In the genomic region with DNA sequence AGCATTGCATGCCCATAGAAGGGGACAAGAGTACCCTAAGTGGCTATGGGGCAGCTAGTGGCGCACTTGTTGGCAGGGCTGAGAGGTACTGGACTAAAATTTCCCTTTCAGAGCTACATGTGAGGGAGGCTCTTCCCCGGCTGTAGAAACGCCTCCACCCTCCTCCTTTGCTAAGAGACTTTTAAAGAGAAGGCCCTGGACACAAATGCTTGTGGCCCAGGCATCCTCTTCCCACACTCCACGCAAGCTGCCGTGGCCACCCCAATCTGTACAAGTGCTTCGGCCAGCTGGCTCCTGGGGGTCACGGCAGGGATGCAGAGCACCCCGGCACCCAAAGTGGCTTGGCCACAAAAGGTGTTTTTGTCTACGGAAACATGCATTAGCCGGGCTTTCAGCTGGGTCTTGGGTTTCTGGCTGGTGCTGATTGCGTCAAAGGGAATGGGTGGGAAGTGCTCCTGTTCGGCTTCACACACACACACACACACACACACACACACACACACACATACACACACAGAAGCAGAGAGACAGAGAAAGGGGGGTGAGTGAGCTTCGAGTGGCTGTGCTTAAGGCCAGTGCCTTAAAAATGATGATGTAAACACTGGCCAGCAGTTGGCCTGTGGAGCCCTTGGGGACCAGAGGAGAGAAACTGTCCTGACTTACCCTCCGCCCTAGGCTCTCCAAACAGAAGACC, we compare ENCODE assay signal across 9 mouse cellular contexts. TPM values are rescaled to one million over a fixed set of nuclear protein-coding genes. Genes with fewer than 3 reads are reported as not detected.
DNase-seq lines count a peak whose midpoint lies in the region; ATAC-seq and TF ChIP-seq lines count a peak whose summit lies in the region.
"Had no signal": no experiment of that assay in that cellular context is flagged by ENCODE, and none has a peak within 500 bp of the region (broad histone marks: within the 10 kb centered on the region; RNA-seq: fewer than 3 reads in every experiment).

No protein-coding gene starts in this region.

- H3K36me3 ChIP-seq in kidney, adult 2 months (ENCODE audit: control insufficient read depth, insufficient read depth, low read length): no peaks in the 10 kb centered on the region
- no peaks in the 10 kb centered on the region for H3K36me3 ChIP-seq in heart, embryonic 15.5 days

- 59% methylated on average over 14 of the region's 14 CpGs for WGBS in kidney, adult 2 months
- 65% methylated on average over 14 of the region's 14 CpGs for WGBS in heart, embryonic 15.5 days
- WGBS in lung, adult 2 months: 48% methylated on average over 14 of the region's 14 CpGs

- H3K9me3 ChIP-seq in heart, embryonic 15.5 days (replicated peaks): no peaks in the 10 kb centered on the region

- no peaks in the 10 kb centered on the region for H3K27me3 ChIP-seq in kidney, adult 2 months (replicated peaks; ENCODE audit: control insufficient read depth, insufficient read depth, low read length)
- H3K27me3 ChIP-seq in heart, embryonic 15.5 days: no peaks in the 10 kb centered on the region

- peak overlapping the region; percentile 93 for H3K27ac ChIP-seq in kidney, adult 2 months (ENCODE audit: insufficient read depth, low read depth, low read length)
- peak overlapping the region; percentile 70 for H3K27ac ChIP-seq in cortical plate, adult 2 months (ENCODE audit: insufficient read depth, low read length)
- peak overlapping the region; percentile 97 for H3K27ac ChIP-seq in heart, embryonic 15.5 days

- H3K9ac ChIP-seq in heart, embryonic 15.5 days: peak overlapping the region; percentile 35

- no peak for TF ChIP-seq POLR2A in kidney, adult 2 months (IDR thresholded peaks at IDR 0.05; ENCODE audit: low read depth, low read length)
- TF ChIP-seq POLR2A in cortical plate, adult 2 months (IDR thresholded peaks at IDR 0.05; ENCODE audit: extremely low read depth, insufficient read depth, low read length): no peak
- no peak for TF ChIP-seq POLR2A in lung, adult 2 months (IDR thresholded peaks at IDR 0.05; ENCODE audit: borderline replicate concordance, extremely low read depth, low read depth, low read length)

- no peak overlapping the region for H3K4me2 ChIP-seq in heart, embryonic 15.5 days

- no peak overlapping the region for H3K4me3 ChIP-seq in kidney, adult 2 months (ENCODE audit: insufficient read depth, low read depth, low read length)
- no peak overlapping the region for H3K4me3 ChIP-seq in cortical plate, adult 2 months (ENCODE audit: insufficient read depth, low read length)
- no peak overlapping the region for H3K4me3 ChIP-seq in heart, embryonic 15.5 days
- H3K4me3 ChIP-seq in lung, adult 2 months (replicated peaks; ENCODE audit: extremely low read depth, low read depth, low read length): no peak overlapping the region

- ATAC-seq in heart, embryonic 15.5 days (replicated peaks; ENCODE audit: insufficient number of reproducible peaks, insufficient read depth, low FRiP score, low read depth): no peak
- no peak for ATAC-seq in granulocyte monocyte progenitor cell, adult 5-6 weeks (replicated peaks; ENCODE audit: poor library complexity, severe bottlenecking)

- peaks cover 57% of the 10 kb centered on the region for H3K4me1 ChIP-seq in kidney, adult 2 months (ENCODE audit: control insufficient read depth, insufficient read depth, low read length)
- peaks cover 10% of the 10 kb centered on the region for H3K4me1 ChIP-seq in cortical plate, adult 2 months (ENCODE audit: control insufficient read depth, insufficient read depth, low read length)
- peaks cover 76% of the 10 kb centered on the region for H3K4me1 ChIP-seq in heart, embryonic 15.5 days (replicated peaks)
- H3K4me1 ChIP-seq in lung, adult 2 months (ENCODE audit: control insufficient read depth, insufficient read depth, low read length): peaks cover 11% of the 10 kb centered on the region

- no peak for DNase-seq in kidney, adult 2 months
- no peak for DNase-seq in kidney, adult 18-20 months
- DNase-seq in lung, adult 2 months: peak; percentile 38
- no peak for DNase-seq in layer of hippocampus, adult 18-20 months (ENCODE audit: low spot score in 2 of 2)
- DNase-seq in yolk sac, embryonic 10.5 days (ENCODE audit: low spot score): no peak
- DNase-seq: cerebellum, adult 8-10 months had no signal

- no peak for TF ChIP-seq CTCF in kidney, adult 2 months (conservative IDR thresholded peaks at IDR 0.05; ENCODE audit: insufficient read depth, insufficient read length, low read depth, low read length)
- no peak for TF ChIP-seq CTCF in cortical plate, adult 2 months (IDR thresholded peaks at IDR 0.05; ENCODE audit: extremely low read depth, insufficient read depth, low read length)
- no peak for TF ChIP-seq CTCF in lung, adult 2 months (IDR thresholded peaks at IDR 0.05; ENCODE audit: insufficient read depth, low read length)

RNA-seq across cellular contexts. Expression of a gene that starts 23.4 kb away (rescaled TPM):
- polyA plus RNA-seq in kidney, adult 2 months (2012; rRNA removed): 94.2 and 96.2 TPM in 2 replicates
- 354 and 358 TPM in 2 replicates for polyA plus RNA-seq in cortical plate, adult 2 months (2012; rRNA removed)
- polyA plus RNA-seq in heart, embryonic 15.5 days (2015; fragmentation: Nextera tagmentation; extraction: Ambion mirVana): 288 and 291 TPM in 2 replicates
- polyA plus RNA-seq in lung, adult 2 months (2012; rRNA removed): 90.8 and 126 TPM in 2 replicates
- total RNA-seq in granulocyte monocyte progenitor cell, adult 5-6 weeks (2014; fragmentation: Nextera tagmentation): 71.0 and 77.6 TPM in 2 replicates
- 112 and 118 TPM in 2 replicates for total RNA-seq in granulocyte monocyte progenitor cell, adult 5-6 weeks (2017)
- 100 to 1,000 TPM; 601 to 621 TPM for total RNA-seq in layer of hippocampus, adult 18-20 months (2021)
